Mouse (Mus musculus): ENCODE data around the gene Dlg2. TPM values are rescaled to one million over a fixed set of nuclear protein-coding genes. Genes with fewer than 3 reads are reported as not detected.

The Dlg2 gene
- total and polyA plus RNA-seq, 3 experiments = 0.72 to 1.9 (median 1.7) TPM

GRCm38 (mm10) chr7:91397827-91398226, 921.4 kb downstream of the Dlg2 start:
- TF ChIP-seq POLR2A (IDR thresholded peaks at IDR 0.05; ENCODE audit: insufficient read depth, low read depth, low read length) (no peak), EP300 (IDR thresholded peaks at IDR 0.05; ENCODE audit: insufficient read depth, low read depth, low read length) (no peak), CTCF (IDR thresholded peaks at IDR 0.05) (no peak)
- H3K9ac ChIP-seq (ENCODE audit: low read depth, low read length) = no peak overlapping the region
- no peaks in the 10 kb centered on the region for H3K4me1 ChIP-seq (ENCODE audit: control insufficient read depth, insufficient read depth, low read length)
- intact Hi-C loops (cut with DNase I) = no loop called here
- no peaks in the 10 kb centered on the region for H3K79me2 ChIP-seq (replicated peaks; ENCODE audit: control insufficient read depth, insufficient read depth, low read length)
- no peaks in the 10 kb centered on the region for H3K27me3 ChIP-seq (ENCODE audit: control insufficient read depth, insufficient read depth, low read length)
- 45% methylated on average over 3 of the region's 3 CpGs for WGBS
- H3K27ac ChIP-seq = no peak overlapping the region
- no peak for DNase-seq
- no peak overlapping the region for H3K4me3 ChIP-seq
- H3K36me3 ChIP-seq (ENCODE audit: control insufficient read depth, insufficient read depth, low read length) = no peaks in the 10 kb centered on the region

DNA sequence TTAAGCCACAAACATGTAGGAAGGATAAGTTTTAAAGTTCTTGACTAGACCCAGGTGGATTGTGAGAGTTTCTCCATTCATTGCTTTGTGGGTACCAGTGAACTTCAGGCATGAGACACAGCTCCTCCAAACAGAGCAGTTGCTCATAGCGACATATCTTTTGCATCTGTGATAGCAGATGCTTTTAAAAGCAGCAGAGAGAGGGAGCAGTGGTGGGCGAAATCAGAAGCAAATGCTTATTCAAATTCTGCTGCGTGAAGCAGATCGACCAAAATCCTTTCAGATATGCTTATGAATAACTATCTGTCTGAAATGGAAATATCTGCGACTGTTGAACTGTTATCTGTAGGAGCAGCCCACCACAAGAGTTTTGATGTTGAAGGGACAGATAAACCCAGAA, 935.6 kb downstream of the Dlg2 start:
- no peak overlapping the region for H3K27ac ChIP-seq
- DNase-seq = no peak
- no peak overlapping the region for H3K9ac ChIP-seq (ENCODE audit: low read depth, low read length)
- H3K36me3 ChIP-seq (ENCODE audit: control insufficient read depth, insufficient read depth, low read length) = no peaks in the 10 kb centered on the region
- no peaks in the 10 kb centered on the region for H3K4me1 ChIP-seq (ENCODE audit: control insufficient read depth, insufficient read depth, low read length)
- no peak overlapping the region for H3K4me3 ChIP-seq
- WGBS = 62% methylated on average over 5 of the region's 5 CpGs
- intact Hi-C loops (cut with DNase I) = no loop called here
- H3K27me3 ChIP-seq (ENCODE audit: control insufficient read depth, insufficient read depth, low read length) = no peaks in the 10 kb centered on the region
- TF ChIP-seq CTCF (IDR thresholded peaks at IDR 0.05) = no peak
- TF ChIP-seq EP300 (IDR thresholded peaks at IDR 0.05; ENCODE audit: insufficient read depth, low read depth, low read length) = no peak
- no peak for TF ChIP-seq POLR2A (IDR thresholded peaks at IDR 0.05; ENCODE audit: insufficient read depth, low read depth, low read length)
- H3K79me2 ChIP-seq (replicated peaks; ENCODE audit: control insufficient read depth, insufficient read depth, low read length) = no peaks in the 10 kb centered on the region

GRCm38 (mm10) chr7:91414150-91414549, 937.7 kb downstream of the Dlg2 start:
- intact Hi-C loops (cut with DNase I) = no loop called here
- H3K4me1 ChIP-seq (ENCODE audit: control insufficient read depth, insufficient read depth, low read length) = no peaks in the 10 kb centered on the region
- no peak overlapping the region for H3K9ac ChIP-seq (ENCODE audit: low read depth, low read length)
- TF ChIP-seq POLR2A (IDR thresholded peaks at IDR 0.05; ENCODE audit: insufficient read depth, low read depth, low read length) (no peak), CTCF (IDR thresholded peaks at IDR 0.05) (no peak), EP300 (IDR thresholded peaks at IDR 0.05; ENCODE audit: insufficient read depth, low read depth, low read length) (no peak)
- no peak overlapping the region for H3K4me3 ChIP-seq
- no peaks in the 10 kb centered on the region for H3K36me3 ChIP-seq (ENCODE audit: control insufficient read depth, insufficient read depth, low read length)
- no peak overlapping the region for H3K27ac ChIP-seq
- no peak for DNase-seq
- WGBS = 53% methylated on average over 2 of the region's 2 CpGs
- no peaks in the 10 kb centered on the region for H3K27me3 ChIP-seq (ENCODE audit: control insufficient read depth, insufficient read depth, low read length)
- no peaks in the 10 kb centered on the region for H3K79me2 ChIP-seq (replicated peaks; ENCODE audit: control insufficient read depth, insufficient read depth, low read length)

- H3K79me2 ChIP-seq (replicated peaks; ENCODE audit: control insufficient read depth, insufficient read depth, low read length) = no peaks in the 10 kb centered on the region
- no peaks in the 10 kb centered on the region for H3K4me1 ChIP-seq (ENCODE audit: control insufficient read depth, insufficient read depth, low read length)
- no peak for DNase-seq
- intact Hi-C loops (cut with DNase I) = no loop called here
- whole genome bisulfite sequencing = 62% methylated on average over 2 of the region's 2 CpGs
- no peak overlapping the region for H3K4me3 ChIP-seq
- TF ChIP-seq CTCF (IDR thresholded peaks at IDR 0.05) (no peak), EP300 (IDR thresholded peaks at IDR 0.05; ENCODE audit: insufficient read depth, low read depth, low read length) (no peak), POLR2A (IDR thresholded peaks at IDR 0.05; ENCODE audit: insufficient read depth, low read depth, low read length) (no peak)
- H3K9ac ChIP-seq (ENCODE audit: low read depth, low read length) = no peak overlapping the region
- H3K27ac ChIP-seq = no peak overlapping the region
- H3K27me3 ChIP-seq (ENCODE audit: control insufficient read depth, insufficient read depth, low read length) = no peaks in the 10 kb centered on the region
- H3K36me3 ChIP-seq (ENCODE audit: control insufficient read depth, insufficient read depth, low read length) = no peaks in the 10 kb centered on the region
These were observed 938.3 kb downstream of the Dlg2 start for GRCm38 (mm10) chr7:91414749-91415148.

- Histone ChIP-seq H3K27me3 (ENCODE audit: control insufficient read depth, insufficient read depth, low read length) (no peaks in the 10 kb centered on the region), H3K4me1 (ENCODE audit: control insufficient read depth, insufficient read depth, low read length) (no peaks in the 10 kb centered on the region), H3K9ac (ENCODE audit: low read depth, low read length) (no peak overlapping the region), H3K79me2 (replicated peaks; ENCODE audit: control insufficient read depth, insufficient read depth, low read length) (no peaks in the 10 kb centered on the region), H3K4me3 (no peak overlapping the region), H3K27ac (no peak overlapping the region), H3K36me3 (ENCODE audit: control insufficient read depth, insufficient read depth, low read length) (no peaks in the 10 kb centered on the region)
- WGBS = 66% methylated on average over 4 of the region's 4 CpGs
- intact Hi-C loops (cut with DNase I) = no loop called here
- no peak for TF ChIP-seq POLR2A (IDR thresholded peaks at IDR 0.05; ENCODE audit: insufficient read depth, low read depth, low read length)
- no peak for TF ChIP-seq CTCF (IDR thresholded peaks at IDR 0.05)
- no peak for TF ChIP-seq EP300 (IDR thresholded peaks at IDR 0.05; ENCODE audit: insufficient read depth, low read depth, low read length)
- no peak for DNase-seq
These were observed 943.7 kb downstream of the Dlg2 start for GRCm38 (mm10) chr7:91420215-91420614.

DNA sequence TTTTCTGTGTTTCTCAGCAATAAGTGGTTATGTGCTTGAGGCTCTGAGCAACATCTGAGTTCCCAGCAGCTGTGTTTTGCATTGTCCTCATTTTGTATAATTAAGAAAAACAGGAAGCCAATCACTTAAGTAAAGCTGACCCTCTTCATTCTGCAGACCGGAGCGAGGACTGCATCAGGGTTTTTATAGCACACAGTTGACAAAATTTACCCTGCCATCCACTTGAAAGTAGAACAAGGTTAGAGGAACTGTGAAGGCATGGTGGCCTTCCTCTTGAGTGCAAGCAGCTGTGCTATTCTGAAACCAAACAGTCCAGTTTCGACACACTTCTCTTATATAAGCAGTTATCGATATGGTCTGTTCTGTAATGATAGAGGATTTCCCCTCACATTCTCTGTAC, 947.3 kb downstream of the Dlg2 start:
- no peak for TF ChIP-seq EP300 (IDR thresholded peaks at IDR 0.05; ENCODE audit: insufficient read depth, low read depth, low read length)
- no peak for TF ChIP-seq CTCF (IDR thresholded peaks at IDR 0.05)
- TF ChIP-seq POLR2A (IDR thresholded peaks at IDR 0.05; ENCODE audit: insufficient read depth, low read depth, low read length) = no peak
- Histone ChIP-seq H3K79me2 (replicated peaks; ENCODE audit: control insufficient read depth, insufficient read depth, low read length) (no peaks in the 10 kb centered on the region), H3K36me3 (ENCODE audit: control insufficient read depth, insufficient read depth, low read length) (no peaks in the 10 kb centered on the region), H3K27me3 (ENCODE audit: control insufficient read depth, insufficient read depth, low read length) (no peaks in the 10 kb centered on the region), H3K27ac (no peak overlapping the region), H3K4me1 (ENCODE audit: control insufficient read depth, insufficient read depth, low read length) (no peaks in the 10 kb centered on the region), H3K4me3 (no peak overlapping the region), H3K9ac (ENCODE audit: low read depth, low read length) (no peak overlapping the region)
- intact Hi-C loops (cut with DNase I) = no loop called here
- 68% methylated on average over 4 of the region's 4 CpGs for WGBS
- no peak for DNase-seq
